Mouse (Mus musculus) hindbrain, embryonic 15.5 days (tissue): ENCODE measurements at regions not wholly inside any gene's neighbourhood (a gene's known extent, or its start where the extent isn't known, plus 50 kb on each side); places are given as distances from the start of the nearest gene placed in this dataset.
"Not testable (repeated sequence)": the region's sequence is repeated elsewhere in the genome, so short reads cannot be mapped to it uniquely, and the experiment has no call there.

Experiments used
- ATAC-seq: fragments of 200-750 bp; cut with Nextera tagmentation; 2 replicates; pipeline ENCODE4 v1.8.0; 2017; ENCODE audit warnings: low read depth, moderate number of reproducible peaks, moderate TSS enrichment; ENCODE audit not compliant: low FRiP score
- H3K27ac ChIP-seq: fragments of 300-500 bp; sonication (generic); replicated peaks from 2 replicates; pipeline ENCODE4 v1.5.1; 2015; ENCODE audit warnings: mild to moderate bottlenecking, inconsistent platforms
- H3K27me3 ChIP-seq: fragments of 300-500 bp; sonication (generic); 2 replicates; pipeline ENCODE4 v1.6.1; 2015; ENCODE audit warnings: control low read depth, inconsistent platforms
- H3K36me3 ChIP-seq: fragments of 300-500 bp; sonication (generic); 2 replicates; pipeline ENCODE4 v1.6.1; 2015; ENCODE audit warnings: control low read depth, inconsistent platforms
- H3K4me1 ChIP-seq: fragments of 300-500 bp; sonication (generic); replicated peaks from 2 replicates; pipeline ENCODE4 v1.6.1; 2015; ENCODE audit warnings: control low read depth, inconsistent platforms
- H3K4me2 ChIP-seq: fragments of 300-500 bp; sonication (generic); 2 replicates; pipeline ENCODE4 v1.6.1; 2015; ENCODE audit warnings: moderate library complexity, mild to moderate bottlenecking, inconsistent platforms
- H3K4me3 ChIP-seq: fragments of 300-500 bp; sonication (generic); 2 replicates; pipeline ENCODE4 v1.5.1; 2015; ENCODE audit warnings: mild to moderate bottlenecking, inconsistent platforms
- H3K9ac ChIP-seq: fragments of 300-500 bp; sonication (generic); 2 replicates; pipeline ENCODE4 v1.6.1; 2015; ENCODE audit warnings: inconsistent platforms
- H3K9me3 ChIP-seq: fragments of 300-500 bp; sonication (generic); 2 replicates; pipeline ENCODE4 v1.6.1; 2016; ENCODE audit warnings: control low read depth, inconsistent platforms
- WGBS: fragments of 180-500 bp; shearing (Covaris S2); methylation state at CpG from one replicate; pipeline ENCODE4 v1.1.7; 2015; 5-methylcytosine and 5-hydroxymethylcytosine counted together

DNA sequence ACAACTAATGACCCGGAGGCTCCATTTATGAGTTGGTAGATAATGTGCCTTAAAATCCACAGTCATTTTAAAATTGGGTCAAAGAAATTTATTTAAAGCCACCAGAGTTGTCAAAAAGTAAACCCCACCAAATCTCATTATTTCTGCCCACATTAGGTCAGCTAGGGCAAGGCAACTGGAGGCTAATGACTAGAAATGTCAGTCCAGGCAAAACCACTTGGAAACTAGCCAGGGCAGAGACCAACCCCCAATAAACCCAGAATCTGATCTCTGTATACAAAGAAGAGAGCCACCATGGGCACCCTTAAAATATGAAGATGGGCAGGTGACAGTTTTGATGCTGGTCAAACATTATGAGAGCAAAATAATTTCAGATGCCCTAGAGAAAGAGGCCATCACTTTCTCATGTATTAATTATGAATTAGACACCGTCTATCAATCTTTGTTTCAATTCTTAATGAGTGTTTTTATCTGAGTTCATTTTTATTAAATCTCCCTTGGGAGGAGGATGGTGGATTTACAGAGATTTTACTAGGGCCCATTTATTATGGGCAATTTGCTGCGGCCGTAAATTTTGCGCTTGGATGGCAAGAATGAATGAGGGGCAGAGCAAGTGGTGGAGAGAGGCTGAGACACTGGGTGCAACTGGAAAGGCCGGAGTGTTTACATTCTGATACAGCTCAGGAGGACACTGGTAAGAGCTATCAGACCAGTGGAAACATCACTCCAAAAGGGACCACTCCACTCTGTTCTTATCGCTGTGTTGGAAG, 99.2 kb upstream of the Shb start:
- Histone ChIP-seq H3K4me2 (no peak overlapping the region), H3K4me3 (no peak overlapping the region), H3K9ac (no peak overlapping the region), H3K36me3 (no peaks in the 10 kb centered on the region), H3K27me3 (no peaks in the 10 kb centered on the region), H3K4me1 (peaks cover 10% of the 10 kb centered on the region), H3K27ac (no peak overlapping the region), H3K9me3 (no peaks in the 10 kb centered on the region)
- 44% methylated on average over 7 of the region's 7 CpGs for WGBS
- no peak for ATAC-seq

GRCm38 (mm10) chr4:45625633-45626032, 93.4 kb upstream of the Shb start:
- no peak overlapping the region for H3K27ac ChIP-seq

GRCm38 (mm10) chr4:45622017-45622416, 89.7 kb upstream of the Shb start:
- H3K4me2 ChIP-seq = no peak overlapping the region
- H3K4me3 ChIP-seq = no peak overlapping the region
- peaks cover 3% of the 10 kb centered on the region; the same call in 1 of the 2 replicates for H3K4me1 ChIP-seq
- no peak overlapping the region for H3K9ac ChIP-seq
- no peaks in the 10 kb centered on the region for H3K9me3 ChIP-seq
- ATAC-seq = no peak
- no peak overlapping the region for H3K27ac ChIP-seq
- WGBS = 91% methylated on average over 5 of the region's 5 CpGs
- H3K27me3 ChIP-seq = no peaks in the 10 kb centered on the region
- H3K36me3 ChIP-seq = no peaks in the 10 kb centered on the region

More at GRCm38 (mm10) chr4:45625633-45626032, 93.4 kb upstream of the Shb start:
- 80% methylated on average over 7 of the region's 7 CpGs for WGBS
- no peak overlapping the region for H3K9ac ChIP-seq
- H3K9me3 ChIP-seq = no peaks in the 10 kb centered on the region
- peaks cover 4% of the 10 kb centered on the region for H3K4me1 ChIP-seq
- H3K27me3 ChIP-seq = no peaks in the 10 kb centered on the region
- no peaks in the 10 kb centered on the region for H3K36me3 ChIP-seq
- no peak for ATAC-seq
- H3K4me3 ChIP-seq = no peak overlapping the region
- no peak overlapping the region for H3K4me2 ChIP-seq

GRCm38 (mm10) chr4:45617126-45617525, 84.9 kb upstream of the Shb start:
- H3K4me3 ChIP-seq = no peak overlapping the region
- no peaks in the 10 kb centered on the region for H3K27me3 ChIP-seq
- no peaks in the 10 kb centered on the region for H3K36me3 ChIP-seq
- no peak overlapping the region for H3K9ac ChIP-seq
- H3K9me3 ChIP-seq = no peaks in the 10 kb centered on the region
- 48% methylated on average over 3 of the region's 3 CpGs for whole genome bisulfite sequencing
- H3K4me1 ChIP-seq = peaks cover 10% of the 10 kb centered on the region; the same call in 1 of the 2 replicates
- no peak for ATAC-seq
- H3K4me2 ChIP-seq = no peak overlapping the region
- H3K27ac ChIP-seq = no peak overlapping the region

GRCm38 (mm10) chr4:45613498-45613897, 81.2 kb upstream of the Shb start:
- peak; percentile 61; the same call in 1 of the 2 replicates for ATAC-seq
- H3K27me3 ChIP-seq, H3K9me3 ChIP-seq, H3K36me3 ChIP-seq, H3K4me3 ChIP-seq, H3K4me1 ChIP-seq, H3K9ac ChIP-seq, H3K27ac ChIP-seq, H3K4me2 ChIP-seq: not testable (repeated sequence)
- 72% methylated on average over 3 of the region's 3 CpGs for WGBS

- Histone ChIP-seq H3K9ac (no peak overlapping the region), H3K4me1 (peaks cover 7% of the 10 kb centered on the region; the same call in 1 of the 2 replicates), H3K36me3 (no peaks in the 10 kb centered on the region), H3K4me3 (no peak overlapping the region), H3K9me3 (no peaks in the 10 kb centered on the region), H3K4me2 (no peak overlapping the region), H3K27ac (no peak overlapping the region), H3K27me3 (no peaks in the 10 kb centered on the region)
- no peak for ATAC-seq
- 48% methylated on average over 5 of the region's 5 CpGs for WGBS
Measured at GRCm38 (mm10) chr4:45612132-45612531, 79.9 kb upstream of the Shb start.

DNA sequence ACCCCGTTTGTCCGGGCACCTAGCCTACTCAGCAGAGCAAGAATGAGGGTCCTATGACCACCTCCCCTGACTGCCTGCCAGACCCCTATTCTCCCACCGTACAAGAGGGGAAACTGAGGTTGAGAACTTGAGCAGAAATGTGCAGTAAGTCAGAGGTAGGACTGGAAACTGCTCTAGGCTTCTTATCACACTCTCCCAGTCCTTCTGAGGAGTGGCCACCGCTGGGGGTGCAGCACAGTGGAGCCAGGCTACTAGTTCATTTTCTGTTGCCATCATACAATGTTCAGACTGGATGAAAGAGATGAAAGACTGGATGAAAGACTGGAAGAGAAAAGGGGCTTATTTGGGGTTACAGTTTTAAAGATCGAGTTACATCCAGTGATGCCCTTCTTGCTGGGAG, 78.7 kb upstream of the Shb start:
- no peaks in the 10 kb centered on the region for H3K9me3 ChIP-seq
- no peaks in the 10 kb centered on the region for H3K27me3 ChIP-seq
- ATAC-seq = no peak
- no peaks in the 10 kb centered on the region for H3K4me1 ChIP-seq
- no peak overlapping the region for H3K9ac ChIP-seq
- no peak overlapping the region for H3K4me3 ChIP-seq
- 92% methylated on average over 5 of the region's 5 CpGs for WGBS
- no peak overlapping the region for H3K27ac ChIP-seq
- no peak overlapping the region for H3K4me2 ChIP-seq
- H3K36me3 ChIP-seq = no peaks in the 10 kb centered on the region

DNA sequence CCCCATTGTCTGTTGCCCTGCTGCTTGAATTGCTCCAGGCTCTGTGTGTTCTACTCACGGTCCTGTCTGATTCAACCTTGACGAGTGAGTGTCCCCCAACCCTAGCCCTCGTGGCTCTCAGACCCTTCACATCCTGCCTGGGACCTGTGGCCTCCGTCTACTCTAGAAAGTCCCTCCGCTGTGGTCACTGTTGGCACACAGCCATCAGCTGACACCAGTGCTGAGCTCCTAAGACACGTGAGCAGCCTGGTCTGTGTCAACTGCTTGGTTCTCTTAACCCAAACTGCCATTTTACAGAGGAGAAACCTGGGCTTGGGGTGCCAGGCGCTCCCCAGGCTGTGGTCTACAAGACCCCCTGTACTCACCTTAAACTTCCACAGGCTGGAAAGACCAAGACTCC, 74.3 kb upstream of the Shb start:
- no peak overlapping the region for H3K9ac ChIP-seq
- no peak overlapping the region for H3K4me3 ChIP-seq
- 57% methylated on average over 7 of the region's 7 CpGs for WGBS
- no peak overlapping the region for H3K27ac ChIP-seq
- ATAC-seq = no peak
- H3K4me1 ChIP-seq = no peaks in the 10 kb centered on the region
- no peak overlapping the region for H3K4me2 ChIP-seq
- H3K27me3 ChIP-seq = no peaks in the 10 kb centered on the region
- H3K9me3 ChIP-seq = no peaks in the 10 kb centered on the region
- H3K36me3 ChIP-seq = no peaks in the 10 kb centered on the region

DNA sequence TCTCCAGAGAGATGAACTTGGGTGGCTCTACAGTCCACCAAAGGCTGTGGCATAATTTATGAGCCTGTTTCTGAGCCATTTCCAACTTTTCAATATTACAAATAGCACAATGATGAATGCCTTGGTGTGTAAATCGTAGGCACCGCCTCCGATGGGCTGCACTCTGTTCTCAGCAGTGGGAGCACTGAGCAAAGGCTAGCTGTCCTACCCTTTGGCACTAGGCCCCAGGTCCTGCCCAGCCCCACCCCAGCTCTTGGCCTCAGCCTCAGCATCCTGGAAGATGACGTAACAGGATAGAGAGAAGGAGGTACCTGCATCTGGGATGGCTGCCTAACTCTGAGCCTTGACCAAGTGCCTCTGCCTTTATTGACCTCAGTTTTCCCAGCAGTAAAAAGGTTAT, 73.4 kb upstream of the Shb start:
- H3K4me1 ChIP-seq = peaks cover 2% of the 10 kb centered on the region; the same call in 1 of the 2 replicates
- no peaks in the 10 kb centered on the region for H3K36me3 ChIP-seq
- H3K27me3 ChIP-seq = no peaks in the 10 kb centered on the region
- no peak overlapping the region for H3K9ac ChIP-seq
- no peak overlapping the region for H3K4me2 ChIP-seq
- H3K9me3 ChIP-seq = no peaks in the 10 kb centered on the region
- 84% methylated on average over 4 of the region's 4 CpGs for WGBS
- no peak for ATAC-seq
- no peak overlapping the region for H3K4me3 ChIP-seq
- H3K27ac ChIP-seq = no peak overlapping the region

DNA sequence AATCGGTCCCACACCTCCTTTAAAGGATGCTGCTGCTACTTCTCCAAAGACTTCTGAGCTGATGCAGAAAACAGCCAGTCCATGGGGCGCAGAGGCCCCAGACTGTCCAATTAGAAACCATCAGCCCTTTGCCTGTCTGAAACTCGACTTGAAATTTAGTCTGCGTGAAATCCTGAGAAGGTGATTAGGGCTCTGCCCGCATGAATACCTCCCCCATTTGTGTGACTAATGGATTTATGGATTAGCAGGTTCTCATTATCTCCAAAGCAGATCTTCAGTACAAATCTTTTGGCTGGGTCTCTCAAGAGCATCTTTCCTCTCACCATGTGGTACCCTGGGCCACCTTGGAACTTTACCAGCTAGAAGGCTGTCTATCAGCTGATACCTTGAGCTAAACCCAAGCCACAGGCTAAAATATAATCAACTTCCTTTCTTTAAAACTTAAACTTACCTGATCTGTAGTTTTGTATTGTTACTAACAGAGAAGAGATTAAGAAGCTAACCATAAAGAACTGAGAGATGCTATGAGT, 72.1 kb upstream of the Shb start:
- no peaks in the 10 kb centered on the region for H3K27me3 ChIP-seq
- H3K9me3 ChIP-seq = no peaks in the 10 kb centered on the region
- no peak overlapping the region for H3K4me3 ChIP-seq
- H3K4me1 ChIP-seq = peaks cover 6% of the 10 kb centered on the region
- H3K9ac ChIP-seq = no peak overlapping the region
- no peak for ATAC-seq
- no peaks in the 10 kb centered on the region for H3K36me3 ChIP-seq
- WGBS = 62% methylated on average over 5 of the region's 5 CpGs
- no peak overlapping the region for H3K4me2 ChIP-seq
- no peak overlapping the region for H3K27ac ChIP-seq

DNA sequence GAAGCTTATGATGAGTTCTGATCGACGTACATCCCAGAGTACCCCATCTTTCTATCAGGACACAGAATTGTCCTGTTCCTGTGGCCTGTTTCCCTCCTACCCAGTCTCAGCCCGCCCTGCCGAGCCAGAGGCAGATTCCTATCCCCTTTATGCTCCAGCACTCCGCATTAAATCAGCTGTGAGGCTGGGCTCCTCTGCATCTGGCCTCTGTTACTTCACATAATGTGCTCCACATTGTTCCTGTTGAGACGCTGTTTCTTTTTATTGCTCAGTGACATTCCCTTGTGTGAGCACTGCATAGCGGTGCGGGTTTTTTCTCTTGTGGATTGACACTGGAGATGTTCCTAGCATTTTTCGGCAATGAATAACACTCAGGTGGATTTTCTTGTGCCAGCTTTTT, 68.2 kb upstream of the Shb start:
- H3K9ac ChIP-seq = no peak overlapping the region
- H3K4me2 ChIP-seq = no peak overlapping the region
- peaks cover 6% of the 10 kb centered on the region for H3K4me1 ChIP-seq
- no peak overlapping the region for H3K4me3 ChIP-seq
- H3K36me3 ChIP-seq = no peaks in the 10 kb centered on the region
- WGBS = 28% methylated on average over 9 of the region's 9 CpGs
- H3K27me3 ChIP-seq = no peaks in the 10 kb centered on the region
- no peak for ATAC-seq
- 0 out of 2 replicates have a peak overlapping the region, but pooled peaks have one; percentile 34 for H3K27ac ChIP-seq
- no peaks in the 10 kb centered on the region for H3K9me3 ChIP-seq

DNA sequence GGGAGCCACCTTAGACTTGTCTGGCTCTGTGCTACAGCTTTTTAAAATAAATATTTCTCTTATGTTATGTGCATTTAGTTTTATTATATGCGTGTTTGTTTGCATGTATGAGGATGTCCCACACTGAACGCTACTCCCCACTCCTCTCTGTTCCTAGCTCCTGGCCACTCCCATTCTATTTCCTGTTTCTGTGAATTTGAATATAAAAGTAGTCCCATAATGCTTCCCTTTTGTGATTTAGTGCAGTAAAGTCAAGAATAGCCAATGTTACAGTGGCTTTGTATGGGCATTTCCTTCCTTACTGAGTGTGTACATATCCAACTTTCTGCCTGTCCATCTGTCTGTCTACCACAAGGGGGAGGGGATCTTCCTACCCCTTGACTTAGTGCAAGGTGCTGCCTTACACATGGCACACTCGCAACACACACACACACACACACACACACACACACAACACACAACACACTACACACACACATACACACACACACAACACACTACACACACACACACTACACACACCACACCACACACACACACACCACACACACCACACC, 61.2 kb upstream of the Shb start:
- no peak for ATAC-seq
- WGBS = 88% methylated on average over 3 of the region's 3 CpGs

More for the DNA sequence above, 61.2 kb upstream of the Shb start:
- Histone ChIP-seq H3K9ac (no peak overlapping the region), H3K4me1 (peaks cover 14% of the 10 kb centered on the region), H3K9me3 (no peaks in the 10 kb centered on the region), H3K36me3 (no peaks in the 10 kb centered on the region), H3K4me3 (no peak overlapping the region), H3K27ac (no peak overlapping the region), H3K27me3 (0 out of 2 replicates have a peak, but pooled peaks cover 4% of the 10 kb centered on the region), H3K4me2 (no peak overlapping the region)
